Mouse (Mus musculus) heart, postnatal 0 days (tissue): Measurements from ENCODE around the gene Fryl. TPM values are rescaled to one million over a fixed set of nuclear protein-coding genes. Genes with fewer than 3 reads are reported as not detected.

Experiments used
- ATAC-seq: fragments of 200-750 bp; cut with Nextera tagmentation; 2 replicates; pipeline ENCODE4 v1.8.0; 2017; ENCODE audit warnings: low read depth, moderate number of reproducible peaks, moderate library complexity; ENCODE audit not compliant: insufficient read depth
- DNase-seq: peaks from one replicate; pipeline ENCODE4 v3.0.0-alpha.2; 2016; ENCODE audit warnings: low spot score
- H3K27ac ChIP-seq: fragments of 300-500 bp; sonication (generic); 2 replicates; pipeline ENCODE4 v1.5.1; 2014; ENCODE audit warnings: low read depth, mild to moderate bottlenecking
- H3K27me3 ChIP-seq: fragments of 300-500 bp; sonication (generic); 2 replicates; pipeline ENCODE4 v1.6.1; 2014; ENCODE audit warnings: low read length, mixed read lengths; ENCODE audit not compliant: control insufficient read depth, insufficient read depth
- H3K36me3 ChIP-seq: fragments of 300-500 bp; sonication (generic); replicated peaks from 2 replicates; pipeline ENCODE4 v1.6.1; 2014; ENCODE audit warnings: low read length, mixed read lengths; ENCODE audit not compliant: control insufficient read depth, insufficient read depth
- H3K4me1 ChIP-seq: fragments of 300-500 bp; sonication (generic); 2 replicates; pipeline ENCODE4 v1.6.1; 2014; ENCODE audit warnings: antibody characterized with exemption; ENCODE audit not compliant: control insufficient read depth, insufficient read depth
- H3K4me2 ChIP-seq: fragments of 300-500 bp; sonication (generic); 2 replicates; pipeline ENCODE4 v1.6.1; 2014; ENCODE audit warnings: low read depth, mild to moderate bottlenecking, low read length, moderate library complexity
- H3K4me3 ChIP-seq: fragments of 300-500 bp; sonication (generic); 2 replicates; pipeline ENCODE4 v1.5.1; 2014; ENCODE audit warnings: low read depth, low read length
- H3K9ac ChIP-seq: fragments of 300-500 bp; sonication (generic); replicated peaks from 2 replicates; pipeline ENCODE4 v1.6.1; 2014; ENCODE audit warnings: low read depth, low read length, mixed read lengths
- H3K9me3 ChIP-seq: fragments of 300-500 bp; sonication (generic); replicated peaks from 2 replicates; pipeline ENCODE4 v1.6.1; 2016; ENCODE audit warnings: low read length; ENCODE audit not compliant: control insufficient read depth
- CTCF ChIP-seq: IDR thresholded peaks from 2 replicates; pipeline ENCODE4 v1.5.1; 2016; ENCODE audit warnings: antibody characterized with exemption, control low read depth, low read depth
- EP300 ChIP-seq: IDR thresholded peaks from 2 replicates; pipeline ENCODE4 v1.6.1; 2016; ENCODE audit warnings: antibody characterized with exemption, low read depth
- WGBS: fragments of 180-500 bp; shearing (Covaris S2); extraction: QIAGEN DNeasy Blood & Tissue Kit; methylation state at CpG from one replicate; pipeline ENCODE4 v1.1.7; 2014; 5-methylcytosine and 5-hydroxymethylcytosine counted together
- polyA plus RNA-seq: library from polyadenylated mRNA; unstranded; fragments of >200 nt; fragmentation: Nextera tagmentation; extraction: Ambion mirVana; gene quantifications from 2 replicates; pipeline ENCODE4 v1.2.1, GENCODE M21; 2015
- total RNA-seq: library from RNA; depleted of rRNA; stranded (reverse); fragments of >200 nt; gene quantifications from 2 replicates; pipeline ENCODE4 v1.2.3, GENCODE M21; 2014; ENCODE audit warnings: low replicate concordance

The Fryl gene
- total and polyA plus RNA-seq, 2 experiments from 2014 or later, result 19.3 to 43.0 TPM

- Histone ChIP-seq H3K4me3 (no peak overlapping the region), H3K4me1 (peaks cover 16% of the 10 kb centered on the region), H3K9ac (no peak overlapping the region), H3K9me3 (no peaks in the 10 kb centered on the region), H3K27ac (no peak overlapping the region), H3K27me3 (no peaks in the 10 kb centered on the region), H3K36me3 (no peaks in the 10 kb centered on the region), H3K4me2 (no peak overlapping the region)
- TF ChIP-seq CTCF, result no peak
- no peak for TF ChIP-seq EP300
- DNase-seq (no peak), ATAC-seq (no peak)
- WGBS, result 87% methylated on average over 4 of the region's 4 CpGs
Observed at GRCm38 (mm10) chr5:73273171-73273570, 16.8 kb upstream of the Fryl start.

GRCm38 (mm10) chr5:73270612-73271011, 14.2 kb upstream of the Fryl start:
- H3K27ac ChIP-seq, result peak overlapping the region; percentile 77
- H3K9ac ChIP-seq, result no peak overlapping the region
- H3K36me3 ChIP-seq, result no peaks in the 10 kb centered on the region
- H3K4me1 ChIP-seq, result peaks cover 16% of the 10 kb centered on the region
- no peak overlapping the region for H3K4me3 ChIP-seq
- 24% methylated on average over 6 of the region's 6 CpGs for WGBS
- TF ChIP-seq EP300, result no peak; the same call in 1 of the 2 replicates
- no peak for TF ChIP-seq CTCF
- no peaks in the 10 kb centered on the region for H3K27me3 ChIP-seq
- no peak overlapping the region for H3K4me2 ChIP-seq
- DNase-seq, result peak; percentile 81
- H3K9me3 ChIP-seq, result no peaks in the 10 kb centered on the region
- ATAC-seq, result peak; percentile 82

- H3K36me3 ChIP-seq, result no peaks in the 10 kb centered on the region
- no peaks in the 10 kb centered on the region for H3K27me3 ChIP-seq
- no peak overlapping the region for H3K4me3 ChIP-seq
- DNase-seq (no peak), ATAC-seq (no peak)
- 56% methylated on average over 11 of the region's 11 CpGs for WGBS
- H3K27ac ChIP-seq, result 0 out of 2 replicates have a peak overlapping the region, but pooled peaks have one; percentile 1
- no peak overlapping the region for H3K4me2 ChIP-seq
- TF ChIP-seq CTCF, result no peak
- TF ChIP-seq EP300, result no peak
- H3K9ac ChIP-seq, result no peak overlapping the region
- peaks cover 22% of the 10 kb centered on the region for H3K4me1 ChIP-seq
- H3K9me3 ChIP-seq, result no peaks in the 10 kb centered on the region
Observed at GRCm38 (mm10) chr5:73268636-73269213, 12.3 kb upstream of the Fryl start.

GRCm38 (mm10) chr5:73265460-73265859, 9.0 kb upstream of the Fryl start:
- no peak for DNase-seq
- peak; percentile 64 for ATAC-seq
- Histone ChIP-seq H3K36me3 (no peaks in the 10 kb centered on the region), H3K4me1 (peaks cover 14% of the 10 kb centered on the region; the same call in 1 of the 2 replicates), H3K4me3 (no peak overlapping the region), H3K27ac (peak overlapping the region; percentile 69), H3K27me3 (no peaks in the 10 kb centered on the region), H3K9ac (no peak overlapping the region), H3K4me2 (no peak overlapping the region), H3K9me3 (no peaks in the 10 kb centered on the region)
- TF ChIP-seq CTCF (no peak), EP300 (no peak)
- 36% methylated on average over 5 of the region's 5 CpGs for WGBS

GRCm38 (mm10) chr5:73264122-73264521, 7.7 kb upstream of the Fryl start:
- no peaks in the 10 kb centered on the region for H3K36me3 ChIP-seq
- H3K9me3 ChIP-seq, result no peaks in the 10 kb centered on the region
- 80% methylated on average over 5 of the region's 5 CpGs for WGBS
- H3K4me3 ChIP-seq, result no peak overlapping the region
- H3K27ac ChIP-seq, result no peak overlapping the region
- H3K4me2 ChIP-seq, result no peak overlapping the region
- H3K9ac ChIP-seq, result no peak overlapping the region
- TF ChIP-seq EP300, result no peak
- no peak for TF ChIP-seq CTCF
- ATAC-seq (no peak), DNase-seq (no peak)
- no peaks in the 10 kb centered on the region for H3K27me3 ChIP-seq
- H3K4me1 ChIP-seq, result 0 out of 2 replicates have a peak, but pooled peaks cover 6% of the 10 kb centered on the region

GRCm38 (mm10) chr5:73257723-73258122, 1.3 kb upstream of the Fryl start:
- no peak for ATAC-seq
- H3K4me1 ChIP-seq, result peaks cover 14% of the 10 kb centered on the region
- no peak for DNase-seq
- H3K4me3 ChIP-seq, result peak overlapping the region; percentile 51
- no peaks in the 10 kb centered on the region for H3K27me3 ChIP-seq
- H3K4me2 ChIP-seq, result peak overlapping the region; percentile 78
- 40% methylated on average over 8 of the region's 8 CpGs for WGBS
- no peaks in the 10 kb centered on the region for H3K36me3 ChIP-seq
- TF ChIP-seq EP300 (no peak), CTCF (no peak)
- no peaks in the 10 kb centered on the region for H3K9me3 ChIP-seq
- H3K27ac ChIP-seq, result no peak overlapping the region
- H3K9ac ChIP-seq, result peak overlapping the region; percentile 46; the same call in 1 of the 2 replicates
